Mouse (Mus musculus): Measurements from ENCODE around the gene Tuba8. TPM values are rescaled to one million over a fixed set of nuclear protein-coding genes. Genes with fewer than 3 reads are reported as not detected.

Gene Tuba8
- total and polyA plus RNA-seq, 2 experiments: 0.55 to 1.6 TPM

DNA sequence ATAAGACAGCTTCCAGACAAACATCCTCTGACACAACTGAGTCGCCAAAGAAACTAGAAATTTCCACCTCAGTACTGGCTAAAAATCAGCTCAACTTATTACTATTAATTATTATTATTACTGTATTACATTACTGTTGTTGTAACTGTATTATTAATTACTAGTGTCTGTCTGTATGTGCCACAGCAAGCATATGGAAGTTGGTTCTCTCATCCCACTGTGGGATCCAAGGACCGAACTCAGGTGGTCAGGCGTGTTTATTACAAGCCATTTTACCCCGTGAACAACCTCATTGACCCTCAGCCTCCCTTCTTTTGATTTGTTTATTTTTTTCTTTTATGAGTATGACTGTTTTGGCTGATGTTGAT is 61.2 kb downstream of the Tuba8 start:
- WGBS: 17% methylated on average over 4 of the region's 4 CpGs
- no peak for DNase-seq (ENCODE audit: extremely low read depth, low read depth, low spot score)
- Histone ChIP-seq H3K27me3 (ENCODE audit: control insufficient read depth, insufficient read depth, low read length) (no peaks in the 10 kb centered on the region), H3K4me3 (ENCODE audit: insufficient read depth, low read depth, low read length) (no peak overlapping the region), H3K79me2 (ENCODE audit: control insufficient read depth, insufficient read depth, low read length) (peaks cover 4% of the 10 kb centered on the region; the same call in 1 of the 2 replicates), H3K27ac (replicated peaks; ENCODE audit: insufficient read depth, low read depth, low read length) (no peak overlapping the region), H3K4me1 (ENCODE audit: control insufficient read depth, insufficient read depth, low read length) (peaks cover 20% of the 10 kb centered on the region), H3K36me3 (ENCODE audit: control insufficient read depth, insufficient read depth, low read length) (no peaks in the 10 kb centered on the region; the same call in 1 of the 2 replicates), H3K9ac (ENCODE audit: low read depth, low read length) (no peak overlapping the region)
- no peak for TF ChIP-seq CTCF (IDR thresholded peaks at IDR 0.05; ENCODE audit: low read depth, low read length)
- no peak for TF ChIP-seq POLR2A (IDR thresholded peaks at IDR 0.05; ENCODE audit: extremely low read depth, insufficient read depth, low read length)

DNA sequence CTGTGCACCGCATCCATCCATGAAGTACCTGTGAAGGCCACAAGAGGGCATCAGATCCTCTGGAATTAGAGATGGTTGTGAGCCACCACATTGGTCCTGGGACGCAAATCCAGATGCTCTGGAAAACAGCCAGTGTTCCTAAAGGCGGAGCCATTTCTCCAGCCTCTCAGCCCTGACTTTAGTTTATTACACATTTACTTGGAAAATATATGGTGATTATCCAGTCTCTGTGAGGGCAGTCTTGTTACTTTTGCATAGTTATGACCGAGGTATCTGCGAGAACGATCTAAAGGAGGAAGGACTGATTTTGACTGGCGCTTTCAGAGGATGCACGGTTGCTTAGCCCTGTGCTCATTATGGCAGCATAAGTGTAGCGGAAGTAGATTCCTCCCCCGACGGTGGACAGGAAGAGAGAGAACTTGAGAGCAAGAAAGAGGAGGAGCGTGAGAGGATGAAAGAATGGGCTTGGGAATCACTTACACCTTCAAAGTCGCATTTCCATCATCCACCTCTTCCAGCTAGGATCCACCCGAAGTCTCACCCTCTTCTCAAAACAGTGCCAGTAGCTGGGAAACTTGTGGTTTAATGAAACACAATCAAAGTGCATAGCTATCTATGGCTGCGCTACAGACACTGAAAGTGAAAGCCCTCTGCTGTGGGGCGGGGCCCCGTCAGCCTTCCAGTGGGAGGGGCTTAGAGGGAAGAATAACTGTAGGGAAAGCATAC is 61.7 kb downstream of the Tuba8 start:
- 6% methylated on average over 17 of the region's 17 CpGs for WGBS
- peak overlapping the region; percentile 76 for H3K27ac ChIP-seq (replicated peaks; ENCODE audit: insufficient read depth, low read depth, low read length)
- H3K4me1 ChIP-seq (ENCODE audit: control insufficient read depth, insufficient read depth, low read length): peaks cover 20% of the 10 kb centered on the region
- TF ChIP-seq POLR2A (IDR thresholded peaks at IDR 0.05; ENCODE audit: extremely low read depth, insufficient read depth, low read length) (no peak), CTCF (IDR thresholded peaks at IDR 0.05; ENCODE audit: low read depth, low read length) (peak; percentile 70)
- peak overlapping the region; percentile 78 for H3K4me3 ChIP-seq (ENCODE audit: insufficient read depth, low read depth, low read length)
- DNase-seq (ENCODE audit: extremely low read depth, low read depth, low spot score): peak; percentile 83
- no peaks in the 10 kb centered on the region for H3K27me3 ChIP-seq (ENCODE audit: control insufficient read depth, insufficient read depth, low read length)
- H3K9ac ChIP-seq (ENCODE audit: low read depth, low read length): peak overlapping the region; percentile 59
- H3K79me2 ChIP-seq (ENCODE audit: control insufficient read depth, insufficient read depth, low read length): peaks cover 4% of the 10 kb centered on the region; the same call in 1 of the 2 replicates
- no peaks in the 10 kb centered on the region; the same call in 1 of the 2 replicates for H3K36me3 ChIP-seq (ENCODE audit: control insufficient read depth, insufficient read depth, low read length)

DNA sequence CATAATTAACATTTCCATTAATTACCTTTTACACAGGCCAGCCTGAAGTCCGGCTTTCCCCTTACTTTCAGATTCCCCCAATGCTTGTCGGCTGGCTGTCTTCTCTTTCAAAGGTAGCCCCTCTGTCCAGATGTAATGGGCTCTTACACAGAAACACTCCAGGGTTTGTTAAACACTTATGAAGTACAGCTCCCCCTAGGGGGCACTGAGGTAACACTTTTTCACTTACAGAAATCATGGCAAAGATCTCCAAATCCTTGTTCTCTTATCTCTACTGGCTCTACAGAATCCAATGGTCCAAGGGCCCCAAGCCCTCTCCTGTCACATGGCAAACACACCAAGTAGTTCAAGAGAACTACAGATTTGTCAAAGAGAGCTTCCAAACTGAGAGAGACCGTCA is 63.9 kb downstream of the Tuba8 start:
- DNase-seq (ENCODE audit: extremely low read depth, low read depth, low spot score): peak; percentile 78
- no peak overlapping the region for H3K9ac ChIP-seq (ENCODE audit: low read depth, low read length)
- TF ChIP-seq CTCF (IDR thresholded peaks at IDR 0.05; ENCODE audit: low read depth, low read length) (no peak), POLR2A (IDR thresholded peaks at IDR 0.05; ENCODE audit: extremely low read depth, insufficient read depth, low read length) (no peak)
- peak overlapping the region; percentile 60 for H3K27ac ChIP-seq (replicated peaks; ENCODE audit: insufficient read depth, low read depth, low read length)
- no peak overlapping the region for H3K4me3 ChIP-seq (ENCODE audit: insufficient read depth, low read depth, low read length)
- H3K79me2 ChIP-seq (ENCODE audit: control insufficient read depth, insufficient read depth, low read length): no peaks in the 10 kb centered on the region
- H3K4me1 ChIP-seq (ENCODE audit: control insufficient read depth, insufficient read depth, low read length): peaks cover 10% of the 10 kb centered on the region
- 78% methylated on average over 3 of the region's 3 CpGs for WGBS
- no peaks in the 10 kb centered on the region for H3K27me3 ChIP-seq (ENCODE audit: control insufficient read depth, insufficient read depth, low read length)
- H3K36me3 ChIP-seq (ENCODE audit: control insufficient read depth, insufficient read depth, low read length): no peaks in the 10 kb centered on the region; the same call in 1 of the 2 replicates

Other genes with a start within 250 kb of the Tuba8 start
- 5.8 and 9.0 TPM in 2 replicates for gene Mical3, start 79.7 kb upstream of the Tuba8 start, total RNA-seq (2014; rRNA removed)
- 7.9 and 8.8 TPM in 2 replicates for gene Mical3, start 79.7 kb upstream of the Tuba8 start, polyA plus RNA-seq (2012; rRNA removed)
- 10.0 and 13.2 TPM in 2 replicates for gene Pex26, start 27.0 kb upstream of the Tuba8 start, total RNA-seq (2014; rRNA removed)
- 20.4 and 23.5 TPM in 2 replicates for gene Pex26, start 27.0 kb upstream of the Tuba8 start, polyA plus RNA-seq (2012; rRNA removed)
- 16.8 and 25.5 TPM in 2 replicates for gene Usp18, start 35.2 kb downstream of the Tuba8 start, total RNA-seq (2014; rRNA removed)
- 9.7 and 27.8 TPM in 2 replicates for gene Usp18, start 35.2 kb downstream of the Tuba8 start, polyA plus RNA-seq (2012; rRNA removed)
- 159 and 178 TPM in 2 replicates for gene Slc6a13, start 89.5 kb downstream of the Tuba8 start, total RNA-seq (2014; rRNA removed)
- gene Slc6a13, start 89.5 kb downstream of the Tuba8 start, polyA plus RNA-seq (2012; rRNA removed): 264 and 272 TPM in 2 replicates
- 80.5 and 86.8 TPM in 2 replicates for gene Slc6a12, start 132.4 kb downstream of the Tuba8 start, total RNA-seq (2014; rRNA removed)
- gene Slc6a12, start 132.4 kb downstream of the Tuba8 start, polyA plus RNA-seq (2012; rRNA removed): 150 and 172 TPM in 2 replicates

Measured in liver, adult 2 months (tissue).